Mouse (Mus musculus): ENCODE measurements around the gene Frrs1l.

The Frrs1l gene

DNA sequence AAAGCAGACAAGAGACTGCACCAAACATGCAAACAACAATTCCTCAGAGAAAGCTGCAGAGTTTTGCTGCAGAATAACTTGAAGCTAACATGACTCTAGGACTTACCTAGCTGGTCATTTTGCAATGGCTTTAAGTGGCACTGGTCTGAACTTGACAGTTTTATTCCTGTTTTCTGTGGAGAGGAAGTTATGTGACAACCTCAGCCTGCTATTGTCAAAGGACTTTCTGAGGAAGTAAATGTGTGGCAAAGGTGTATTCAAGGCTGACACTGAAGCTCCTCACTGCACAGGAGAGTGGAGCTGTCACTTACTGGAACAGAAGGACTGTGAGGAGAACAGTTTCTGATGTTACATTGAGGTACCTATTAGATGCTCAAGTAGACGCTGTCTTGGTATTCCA, 75.4 kb downstream of the Frrs1l start:
- no peak for DNase-seq (ENCODE audit: low spot score in 2 of 2)

DNA sequence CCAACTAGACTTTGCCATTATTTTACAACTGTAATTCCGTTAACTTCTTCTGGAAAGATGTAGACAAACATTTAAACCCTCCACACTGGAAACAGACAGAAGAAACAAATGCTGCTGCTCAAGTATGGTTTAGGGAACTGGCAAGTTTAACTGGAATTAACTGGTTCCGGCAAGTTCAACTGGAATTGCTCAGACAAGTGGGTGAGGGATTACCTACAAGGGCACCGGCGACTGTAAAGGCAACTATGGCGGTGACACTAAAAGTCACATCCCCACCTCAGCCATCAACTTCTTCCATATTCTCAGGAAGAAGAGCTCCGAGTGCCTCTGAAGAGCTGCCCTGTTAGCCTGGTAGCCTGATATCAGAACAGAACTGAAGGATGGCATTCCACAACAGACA, 75.9 kb downstream of the Frrs1l start:
- no peak for DNase-seq (ENCODE audit: low spot score in 2 of 2)

DNA sequence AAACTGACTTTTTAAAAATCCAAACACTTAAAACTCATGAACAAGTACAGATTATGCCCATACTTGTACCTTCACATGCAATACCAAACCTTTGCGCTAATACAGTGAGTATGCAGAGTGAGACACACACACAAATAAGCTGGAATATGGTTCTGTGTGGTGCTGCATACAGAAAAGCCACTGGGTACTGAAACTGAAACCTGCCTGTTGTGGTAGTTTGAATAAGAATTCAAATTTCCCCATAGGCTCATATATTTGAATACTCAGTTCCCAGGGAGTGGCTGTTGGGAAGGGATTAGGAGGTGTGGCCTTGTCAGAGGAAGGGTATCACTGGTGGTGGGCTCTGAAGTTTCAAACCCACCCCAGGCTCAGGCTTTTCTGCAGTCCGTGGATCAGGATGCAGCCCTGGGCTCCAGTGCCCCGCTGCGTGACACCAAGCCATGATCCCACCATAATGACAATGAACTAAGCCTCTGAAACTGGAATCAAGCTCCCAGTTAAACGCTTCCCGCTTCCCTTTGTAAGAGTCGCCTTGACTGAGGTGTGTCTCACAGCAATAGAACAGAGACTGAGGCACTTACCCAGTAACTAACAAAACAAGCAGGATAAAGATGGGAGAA, 77.7 kb downstream of the Frrs1l start:
- no peak for DNase-seq (ENCODE audit: low spot score in 2 of 2)

DNA sequence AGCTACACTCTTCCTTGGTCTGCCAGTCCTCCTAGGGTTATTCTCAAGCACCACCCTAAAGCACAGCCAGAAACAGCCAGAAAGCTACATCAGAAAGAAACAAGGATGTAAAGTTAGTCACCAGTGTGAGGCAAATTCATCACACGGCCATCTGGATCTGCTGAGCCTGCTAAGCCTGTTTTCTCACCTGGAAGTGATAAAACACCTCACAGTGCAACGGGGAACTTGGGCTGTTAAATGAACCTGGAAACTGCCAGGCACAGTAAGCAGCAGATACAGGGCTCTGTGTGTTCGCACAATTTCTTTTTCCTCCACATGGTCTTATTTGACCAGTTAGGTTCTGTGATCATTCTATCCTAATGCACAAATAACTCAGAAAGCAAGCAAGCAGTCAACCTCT, 80.6 kb downstream of the Frrs1l start:
- no peak for DNase-seq (ENCODE audit: low spot score in 2 of 2)

DNA sequence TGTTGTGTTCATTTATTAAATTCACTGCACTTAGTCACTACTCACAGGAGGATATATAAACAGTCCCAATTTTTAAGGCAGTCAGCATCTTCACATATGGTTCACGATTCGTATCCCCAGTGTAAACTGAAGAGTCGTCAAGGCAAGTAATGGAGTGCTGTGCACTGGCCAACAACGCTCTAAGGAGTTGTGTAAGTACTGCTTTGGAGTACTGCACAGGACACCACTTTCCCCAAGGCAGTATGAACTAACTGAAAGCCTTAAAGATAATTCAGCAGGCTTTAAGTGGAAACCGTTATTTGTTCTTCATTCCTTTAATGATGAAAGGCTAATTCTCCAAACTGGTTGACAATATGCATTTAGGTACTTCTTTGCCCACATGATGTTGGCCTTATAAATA, 82.5 kb downstream of the Frrs1l start:
- no peak for DNase-seq (ENCODE audit: low spot score in 2 of 2)
